Mouse (Mus musculus) thymus, adult 18-20 months (tissue): ENCODE results near the gene Zdhhc14.

ENCODE experiments used
- DNase-seq, 2 experiments: peaks; one replicate each; pipeline ENCODE4 v3.0.0; 2022; ENCODE audit warnings: mixed read lengths in 2 of 2

The Zdhhc14 gene

GRCm38 (mm10) chr17:5560212-5560611, 67.9 kb downstream of the Zdhhc14 start:
- no peak for DNase-seq

- no peak for DNase-seq
Measured at GRCm38 (mm10) chr17:5563108-5563507, 70.8 kb downstream of the Zdhhc14 start.

GRCm38 (mm10) chr17:5566006-5566405, 73.6 kb downstream of the Zdhhc14 start:
- no peak for DNase-seq

GRCm38 (mm10) chr17:5567943-5568342, 75.6 kb downstream of the Zdhhc14 start:
- DNase-seq: no peak

- no peak for DNase-seq
Measured at GRCm38 (mm10) chr17:5569131-5570030, 77.0 kb downstream of the Zdhhc14 start.

GRCm38 (mm10) chr17:5572096-5572730, 79.9 kb downstream of the Zdhhc14 start:
- no peak for DNase-seq

GRCm38 (mm10) chr17:5572745-5573420, 80.5 kb downstream of the Zdhhc14 start:
- DNase-seq: no peak

GRCm38 (mm10) chr17:5574672-5575071, 82.3 kb downstream of the Zdhhc14 start:
- no peak for DNase-seq

GRCm38 (mm10) chr17:5575518-5575917, 83.2 kb downstream of the Zdhhc14 start:
- DNase-seq: no peak

- no peak for DNase-seq
Measured at GRCm38 (mm10) chr17:5582232-5582631, 89.9 kb downstream of the Zdhhc14 start.

GRCm38 (mm10) chr17:5582937-5583336, 90.6 kb downstream of the Zdhhc14 start:
- no peak for DNase-seq

- DNase-seq: no peak
Measured at GRCm38 (mm10) chr17:5583472-5584145, 91.3 kb downstream of the Zdhhc14 start.

GRCm38 (mm10) chr17:5591604-5592209, 99.3 kb downstream of the Zdhhc14 start:
- DNase-seq: no peak

- DNase-seq: no peak
Measured at GRCm38 (mm10) chr17:5593071-5593470, 100.7 kb downstream of the Zdhhc14 start.

- no peak for DNase-seq
Measured at GRCm38 (mm10) chr17:5595068-5595467, 102.7 kb downstream of the Zdhhc14 start.

GRCm38 (mm10) chr17:5596490-5596889, 104.1 kb downstream of the Zdhhc14 start:
- no peak for DNase-seq

GRCm38 (mm10) chr17:5598999-5599398, 106.6 kb downstream of the Zdhhc14 start:
- no peak for DNase-seq

GRCm38 (mm10) chr17:5600505-5601027, 108.2 kb downstream of the Zdhhc14 start:
- no peak for DNase-seq

- no peak for DNase-seq
Measured at GRCm38 (mm10) chr17:5601953-5602352, 109.6 kb downstream of the Zdhhc14 start.

GRCm38 (mm10) chr17:5606151-5606591, 113.8 kb downstream of the Zdhhc14 start:
- no peak for DNase-seq

GRCm38 (mm10) chr17:5607352-5607751, 115.0 kb downstream of the Zdhhc14 start:
- DNase-seq: no peak

- no peak for DNase-seq
Measured at GRCm38 (mm10) chr17:5609875-5610552, 117.7 kb downstream of the Zdhhc14 start.
